Mouse (Mus musculus) 3T3-L1 (cell line): ENCODE measurements at regions not wholly inside any gene's neighbourhood (a gene's known extent, or its start where the extent isn't known, plus 50 kb on each side); places are given as distances from the start of the nearest gene placed in this dataset.

Experiments used
- DNase-seq: peaks from one replicate; pipeline ENCODE4 v3.0.0-alpha.2; 2015; ENCODE audit warnings: low read depth, low spot score

DNA sequence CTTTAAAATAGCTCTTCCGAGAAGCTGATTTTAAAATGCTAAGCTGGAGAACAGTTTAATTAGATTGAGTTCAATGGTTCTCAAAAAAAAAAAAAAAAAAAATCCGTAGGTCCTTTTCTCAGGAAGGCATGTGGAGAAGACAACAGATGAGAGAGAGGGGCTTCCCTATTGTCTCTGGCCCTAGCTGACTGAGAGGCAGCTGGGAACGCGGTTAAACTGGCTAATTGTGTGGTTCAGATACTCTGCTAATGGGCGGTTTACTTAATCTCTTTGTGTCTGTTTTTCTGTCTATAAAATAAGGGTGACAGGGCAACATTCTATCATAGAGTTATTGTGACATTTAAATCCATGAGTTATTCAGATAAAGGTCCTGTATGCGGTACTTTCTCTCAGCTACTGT, 101.1 kb upstream of the Fam92a start:
- no peak for DNase-seq

GRCm38 (mm10) chr4:12272378-12272777, 100.6 kb upstream of the Fam92a start:
- DNase-seq = no peak

DNA sequence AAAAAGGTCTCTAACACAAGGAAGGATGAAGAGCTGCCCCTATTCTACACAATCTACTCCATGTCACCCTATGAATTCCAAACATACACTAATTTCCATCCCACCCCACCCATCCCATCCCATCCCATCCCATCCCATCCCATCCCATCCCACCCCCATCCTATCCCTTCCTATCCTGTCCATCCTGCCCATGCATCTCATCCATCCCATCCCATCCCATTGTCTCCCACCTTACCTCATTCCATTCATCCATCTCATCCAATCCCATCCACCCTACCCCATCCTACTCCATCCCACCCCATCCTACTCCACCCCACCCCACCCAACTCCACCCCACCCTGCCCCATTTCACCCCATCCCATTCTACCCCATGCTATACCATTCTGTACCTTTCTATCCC, 91.9 kb upstream of the Fam92a start:
- DNase-seq = no peak

- no peak for DNase-seq
These were observed 91.4 kb upstream of the Fam92a start for GRCm38 (mm10) chr4:12263197-12263596.

GRCm38 (mm10) chr4:12247994-12248393, 76.2 kb upstream of the Fam92a start:
- no peak for DNase-seq

GRCm38 (mm10) chr4:12246595-12246994, 74.8 kb upstream of the Fam92a start:
- DNase-seq = no peak

DNA sequence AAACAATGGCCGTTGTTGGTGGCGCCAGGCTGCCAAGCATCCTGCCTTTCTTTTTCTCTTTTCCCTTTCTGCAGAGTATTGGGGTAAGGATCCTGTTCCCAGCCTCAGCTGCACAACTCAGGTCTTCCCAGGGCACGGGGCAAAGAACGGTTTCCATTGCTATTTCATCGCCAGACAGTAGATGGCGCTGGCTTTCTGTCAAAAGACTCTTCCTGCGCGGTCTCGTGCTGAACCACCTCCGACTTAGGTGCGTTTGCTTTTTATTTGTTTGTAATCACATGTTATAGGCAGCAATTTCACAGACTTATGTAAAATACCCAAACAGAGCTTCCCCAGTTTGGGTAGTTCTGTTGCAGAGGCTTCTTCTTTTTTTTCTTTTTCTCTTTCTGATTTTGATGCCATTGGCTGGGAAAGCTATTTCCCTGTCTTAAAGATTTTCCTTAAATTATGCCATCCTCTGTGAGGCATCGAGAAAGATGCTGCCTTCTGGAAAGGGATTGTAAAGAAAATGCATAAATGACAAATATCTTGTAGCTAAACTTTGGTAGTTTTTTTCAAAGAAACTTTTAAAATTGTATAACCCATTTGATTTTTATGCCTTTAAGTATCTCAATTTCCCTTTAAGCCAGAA, 69.2 kb upstream of the Fam92a start:
- DNase-seq = peak; percentile 76

GRCm38 (mm10) chr4:12230731-12231130, 58.9 kb upstream of the Fam92a start:
- DNase-seq = peak; percentile 46
